Mouse (Mus musculus) thymus, adult 2 months (tissue): Measurements from ENCODE around the gene Bcas3.

ENCODE experiments used
- CTCF ChIP-seq: fragments of 200-500 bp; IDR thresholded peaks from 2 replicates; pipeline ENCODE4 v1.5.1; 2012; ENCODE audit warnings: mild to moderate bottlenecking, control low read depth, low read length, moderate library complexity, borderline replicate concordance; ENCODE audit not compliant: control insufficient read depth, poor library complexity, insufficient read depth; ENCODE audit errors: extremely low read depth
- POLR2A ChIP-seq: fragments of 200-500 bp; IDR thresholded peaks from 2 replicates; pipeline ENCODE4 v1.6.1; 2012; ENCODE audit warnings: mild to moderate bottlenecking, low read length, control low read depth, moderate library complexity; ENCODE audit not compliant: control insufficient read depth, poor library complexity, insufficient read depth; ENCODE audit errors: extremely low read depth

- TF ChIP-seq CTCF: no peak
- no peak for TF ChIP-seq POLR2A
Observed at GRCm38 (mm10) chr11:85547966-85548365, 195.0 kb downstream of the Bcas3 start.
